ENCODE assay signal across 22 mouse cellular contexts in the genomic region with DNA sequence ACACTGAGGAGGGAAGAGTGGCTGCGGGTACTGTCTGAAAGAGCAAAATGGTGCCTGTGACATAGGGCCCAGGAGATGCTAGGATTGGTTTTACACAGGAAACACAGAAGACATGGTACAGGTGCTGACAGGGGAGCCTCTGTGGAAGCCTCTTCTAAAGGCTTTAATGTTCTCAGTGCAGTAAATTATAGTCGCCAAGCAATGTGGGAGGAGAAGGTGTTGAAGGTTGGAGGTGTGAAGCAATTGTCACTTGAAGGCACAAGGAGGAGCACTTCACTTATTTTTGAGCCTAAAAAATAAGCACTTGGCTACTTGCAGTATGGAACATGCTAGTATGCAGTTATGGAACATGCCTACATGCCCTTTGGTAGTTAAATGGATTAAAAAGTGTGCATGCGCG.
DNase-seq lines count a peak whose midpoint lies in the region; ATAC-seq and TF ChIP-seq lines count a peak whose summit lies in the region.
"Had no signal": no experiment of that assay in that cellular context is flagged by ENCODE, and none has a peak within 500 bp of the region (broad histone marks: within the 10 kb centered on the region; RNA-seq: fewer than 3 reads in every experiment).

No protein-coding gene starts in this region.

- TF ChIP-seq CTCF in left cerebral cortex, adult 2 months (IDR thresholded peaks at IDR 0.05), result no peak

- intact Hi-C loops in heart, postnatal 36 days (cut with DNase I), result no loop called here
- intact Hi-C loops in left cerebral cortex, adult 2 months (cut with DNase I), result loop anchor here (1.0 kb wide), 1 partner anchor 71 kb away; no protein-coding TSS in a partner anchor
- intact Hi-C loops in left cerebral cortex, postnatal 36 days (cut with DNase I), result no loop called here
- intact Hi-C loops in heart, postnatal 14 days (cut with DNase I), result no loop called here

- DNase-seq in frontal cortex, postnatal 25 days (ENCODE audit: low spot score in 2 of 2), result no peak
- peak; percentile 36 for DNase-seq in heart, adult 11 months
- DNase-seq in heart, postnatal 36 days, result no peak
- DNase-seq in left cerebral cortex, adult 2 months (ENCODE audit: extremely low spot score in 1 of 2, low spot score in 2 of 2), result no peak
- DNase-seq in left cerebral cortex, postnatal 36 days (ENCODE audit: low spot score in 2 of 2), result no peak
- no peak for DNase-seq in heart, postnatal 14 days
- DNase-seq: adrenal gland, adult 8-10 months; adrenal gland, postnatal 25 days; cerebellum, adult 18-20 months; cerebellum, adult 9-10 months; cerebellum, postnatal 14 days; gastrocnemius, postnatal 10 days; gastrocnemius, postnatal 36 days; heart, postnatal 4 days had no signal

- no peak overlapping the region for H3K4me3 ChIP-seq in left cerebral cortex, adult 2 months
- H3K4me3 ChIP-seq: forebrain, embryonic 10.5 days; forebrain, embryonic 13.5 days had no signal

- peak; percentile 89 for ATAC-seq in frontal cortex, adult (ENCODE audit: low TSS enrichment)
- ATAC-seq: activated CD4-positive, CD25-positive, alpha-beta regulatory T cell, adult 4 months; forebrain, embryonic 13.5 days; forebrain, embryonic 16.5 days; hindbrain, postnatal 0 days; inflammation-experienced regulatory T-cells, adult 6 months had no signal

- H3K27ac ChIP-seq in left cerebral cortex, adult 2 months, result peak overlapping the region; percentile 64
- H3K27ac ChIP-seq: forebrain, embryonic 10.5 days; forebrain, embryonic 13.5 days; hindbrain, embryonic 14.5 days; hindbrain, postnatal 0 days had no signal
